Mouse (Mus musculus): ENCODE results near the gene Rpusd4.

Gene Rpusd4

DNA sequence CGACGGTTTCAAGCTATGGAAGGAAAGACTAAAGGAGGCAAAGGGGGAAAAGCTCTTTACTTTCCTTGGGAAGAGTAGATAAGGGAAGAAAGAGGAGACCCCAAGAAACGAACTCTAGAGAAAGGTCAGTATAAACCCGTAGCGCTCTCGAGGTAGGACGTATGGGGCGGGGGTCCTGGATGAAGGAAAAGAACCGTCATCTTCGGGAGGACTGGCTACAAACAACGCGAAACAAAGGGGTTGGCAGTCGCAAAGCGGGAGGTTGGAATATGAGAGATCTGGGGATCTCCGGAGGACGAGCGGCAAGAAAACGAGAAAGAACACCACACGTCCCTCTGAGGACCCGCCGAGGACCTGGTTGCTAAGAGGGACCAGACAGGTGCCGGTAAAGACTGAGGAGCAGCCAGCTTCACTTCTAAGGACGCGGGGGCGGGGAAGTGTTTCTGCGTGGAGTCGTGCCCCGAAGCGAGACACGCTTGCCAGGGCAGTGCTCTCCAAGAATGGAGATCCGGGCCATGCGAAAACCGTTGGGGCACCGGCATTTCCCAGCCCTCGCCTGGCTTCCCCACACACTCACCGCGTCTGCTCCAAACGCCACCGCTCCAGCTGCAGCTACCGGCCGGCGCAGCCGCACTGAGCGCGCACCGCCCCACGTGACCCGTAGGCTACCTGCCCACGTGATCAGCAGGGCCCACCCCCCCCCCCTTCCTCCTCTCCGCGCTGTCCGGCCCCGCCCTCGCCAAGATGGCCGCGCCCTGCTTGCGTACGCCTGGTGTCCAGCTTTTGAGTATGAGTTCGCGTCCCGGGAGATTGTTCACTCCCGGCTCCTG lies at the start of gene Rpusd4, which contains the start of gene Fam118b:
Rpusd4 (plus strand) TSS at position 720 of the 830 bp plus-strand sequence.
Fam118b (minus strand) TSS at position 660 of the 830 bp plus-strand sequence.
- no peak for DNase-seq (ENCODE audit: extremely low read depth, low read depth, low spot score)

DNA sequence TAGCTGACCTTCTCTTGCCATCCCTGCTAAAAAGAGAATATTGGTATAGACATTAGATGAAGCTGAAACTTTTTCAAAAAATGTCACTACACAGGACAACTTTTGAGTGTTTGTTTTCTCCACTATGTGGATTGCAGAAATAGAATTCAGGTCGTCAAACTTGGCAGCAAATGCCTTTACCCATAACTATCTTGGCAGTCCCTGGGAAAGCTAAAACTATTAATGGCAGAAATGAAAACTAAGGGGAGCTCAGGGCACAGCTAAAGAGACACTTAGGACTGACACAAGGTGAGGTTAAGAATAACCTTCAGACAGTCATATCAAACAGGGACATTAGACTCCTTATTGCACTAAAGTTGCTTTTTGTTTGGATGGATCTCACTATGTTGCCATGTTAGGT lies 49.7 kb upstream of the Rpusd4 start:
- DNase-seq (ENCODE audit: extremely low read depth, low read depth, low spot score) = no peak

GRCm38 (mm10) chr9:35223466-35223865 lies 44.2 kb upstream of the Rpusd4 start:
- no peak for DNase-seq (ENCODE audit: extremely low read depth, low read depth, low spot score)

- no peak for DNase-seq (ENCODE audit: extremely low read depth, low read depth, low spot score)
Measured at GRCm38 (mm10) chr9:35228671-35229070, 39.0 kb upstream of the Rpusd4 start.

GRCm38 (mm10) chr9:35235996-35236395 lies 31.7 kb upstream of the Rpusd4 start:
- no peak for DNase-seq (ENCODE audit: extremely low read depth, low read depth, low spot score)

- no peak for DNase-seq (ENCODE audit: extremely low read depth, low read depth, low spot score)
Measured at GRCm38 (mm10) chr9:35238371-35238770, 29.3 kb upstream of the Rpusd4 start.

- DNase-seq (ENCODE audit: extremely low read depth, low read depth, low spot score) = no peak
Measured at GRCm38 (mm10) chr9:35238915-35239571, 28.6 kb upstream of the Rpusd4 start.

- DNase-seq (ENCODE audit: extremely low read depth, low read depth, low spot score) = no peak
Measured at GRCm38 (mm10) chr9:35239734-35240133, 27.9 kb upstream of the Rpusd4 start.

GRCm38 (mm10) chr9:35247405-35247804 lies 20.3 kb upstream of the Rpusd4 start:
- no peak for DNase-seq (ENCODE audit: extremely low read depth, low read depth, low spot score)

- no peak for DNase-seq (ENCODE audit: extremely low read depth, low read depth, low spot score)
Measured at GRCm38 (mm10) chr9:35249476-35249875, 18.2 kb upstream of the Rpusd4 start.

DNA sequence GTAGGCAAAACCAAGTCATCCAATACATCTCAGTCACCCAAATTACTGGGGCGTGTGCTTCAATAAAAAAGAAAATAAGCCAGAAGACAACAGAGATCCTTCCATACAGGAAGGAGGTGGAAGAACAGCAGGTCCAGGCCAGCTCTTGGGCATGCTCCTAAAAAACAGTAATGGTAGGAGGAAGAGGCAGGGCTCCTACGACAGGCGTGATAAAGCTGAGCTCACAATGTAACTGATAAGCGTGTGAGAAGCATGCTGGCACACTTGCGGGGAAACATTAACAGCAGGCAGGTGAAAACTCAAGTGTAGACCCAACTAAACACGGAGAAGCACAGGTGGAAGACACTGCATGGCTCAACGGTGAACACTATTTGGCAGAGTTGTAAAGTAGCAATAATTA lies 10.3 kb upstream of the Rpusd4 start:
- no peak for DNase-seq (ENCODE audit: extremely low read depth, low read depth, low spot score)

DNA sequence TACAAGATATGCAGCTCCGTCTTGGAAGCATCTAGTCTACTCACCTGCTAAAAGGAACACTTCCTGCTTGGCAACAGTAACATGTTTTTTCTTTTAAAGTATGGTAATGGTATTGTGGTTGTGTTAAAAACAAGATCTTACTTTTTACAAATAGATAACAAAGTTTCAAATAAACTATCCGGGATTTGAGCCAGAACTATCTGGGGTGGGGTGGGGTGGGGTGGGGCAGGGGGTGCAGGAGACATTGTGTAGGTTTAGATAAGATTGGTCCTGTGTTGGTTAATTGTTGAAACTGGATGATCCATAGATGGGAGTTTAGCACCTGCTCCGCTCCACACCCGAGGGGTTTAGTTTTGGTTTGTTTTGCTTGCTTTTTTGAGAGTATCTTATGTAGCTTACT lies 5.2 kb upstream of the Rpusd4 start:
- DNase-seq (ENCODE audit: extremely low read depth, low read depth, low spot score) = no peak

- no peak for DNase-seq (ENCODE audit: extremely low read depth, low read depth, low spot score)
Measured at GRCm38 (mm10) chr9:35263431-35263830, 4.2 kb upstream of the Rpusd4 start.

DNA sequence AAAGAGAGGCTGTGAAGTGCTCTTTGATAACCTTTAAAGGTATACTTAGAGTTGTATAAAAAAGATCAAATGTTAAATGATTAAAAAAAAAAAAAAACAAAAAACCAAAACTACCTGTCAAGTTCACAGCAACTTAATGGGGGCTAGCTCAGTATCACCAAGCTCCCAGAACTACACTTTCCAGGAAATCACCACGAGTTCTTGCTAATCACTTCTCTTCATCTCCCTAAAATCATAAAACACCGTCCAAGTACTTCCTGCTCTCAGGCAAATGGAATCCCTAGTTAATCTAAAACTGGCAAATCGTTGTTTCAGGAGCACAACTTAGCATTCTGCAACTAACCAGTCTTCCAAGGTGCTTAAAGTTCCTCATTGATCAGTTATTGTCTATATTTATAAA lies 3.2 kb upstream of the Rpusd4 start:
- no peak for DNase-seq (ENCODE audit: extremely low read depth, low read depth, low spot score)

GRCm38 (mm10) chr9:35267976-35268715 lies 481 bp downstream of the Rpusd4 start:
- no peak for DNase-seq (ENCODE audit: extremely low read depth, low read depth, low spot score)

- DNase-seq (ENCODE audit: extremely low read depth, low read depth, low spot score) = no peak
Measured at GRCm38 (mm10) chr9:35277855-35278365, 10.2 kb downstream of the Rpusd4 start.

GRCm38 (mm10) chr9:35278451-35278850 lies 10.8 kb downstream of the Rpusd4 start:
- no peak for DNase-seq (ENCODE audit: extremely low read depth, low read depth, low spot score)

GRCm38 (mm10) chr9:35282006-35282850 lies 14.6 kb downstream of the Rpusd4 start:
- DNase-seq (ENCODE audit: extremely low read depth, low read depth, low spot score) = no peak

- DNase-seq (ENCODE audit: extremely low read depth, low read depth, low spot score) = no peak
Measured at GRCm38 (mm10) chr9:35282851-35283200, 15.2 kb downstream of the Rpusd4 start.

GRCm38 (mm10) chr9:35283415-35284069 lies 15.9 kb downstream of the Rpusd4 start:
- DNase-seq (ENCODE audit: extremely low read depth, low read depth, low spot score) = no peak
